10 mouse cellular contexts compared by ENCODE assay signal in genomic region chr9:96956646-96957297, GRCm38 (mm10).
A peak's percentile ranks its signal among the peaks of the same experiment; 100 is the strongest.
DNase-seq lines count a peak whose midpoint lies in the region; ATAC-seq lines count a peak whose summit lies in the region.
"Had no signal": no experiment of that assay in that cellular context is flagged by ENCODE, and none has a peak within 500 bp of the region (broad histone marks: within the 10 kb centered on the region; RNA-seq: fewer than 3 reads in every experiment).

No protein-coding gene starts in this region.

- H3K4me3 ChIP-seq in heart, embryonic 11.5 days (ENCODE audit: low read depth, low read length): no peak overlapping the region
- H3K4me3 ChIP-seq in forebrain, embryonic 16.5 days (replicated peaks; ENCODE audit: low read length): no peak overlapping the region
- H3K4me3 ChIP-seq in midbrain, embryonic 10.5 days: no peak overlapping the region

- 0 out of 2 replicates have a peak overlapping the region, but pooled peaks have one; percentile 1 for H3K4me2 ChIP-seq in heart, embryonic 11.5 days
- no peak overlapping the region for H3K4me2 ChIP-seq in forebrain, embryonic 16.5 days (ENCODE audit: low read length)

- peak overlapping the region; percentile 92 for H3K27ac ChIP-seq in heart, embryonic 11.5 days (ENCODE audit: low read depth, low read length)
- no peak overlapping the region for H3K27ac ChIP-seq in forebrain, embryonic 16.5 days (ENCODE audit: low read length)
- peak overlapping the region; percentile 73 for H3K27ac ChIP-seq in midbrain, embryonic 10.5 days (replicated peaks)
- H3K27ac ChIP-seq: liver, embryonic 14.5 days had no signal

- ATAC-seq in heart, embryonic 11.5 days (replicated peaks; ENCODE audit: insufficient number of reproducible peaks, low FRiP score, low TSS enrichment): no peak
- ATAC-seq in forebrain, embryonic 16.5 days: peak; percentile 55; the same call in 1 of the 2 replicates

- peaks cover 70% of the 10 kb centered on the region for H3K4me1 ChIP-seq in heart, embryonic 11.5 days (ENCODE audit: control insufficient read depth, insufficient read depth, low read length)
- H3K4me1 ChIP-seq in forebrain, embryonic 16.5 days (replicated peaks; ENCODE audit: control insufficient read depth, insufficient read depth, low read length): peaks cover 20% of the 10 kb centered on the region; the same call in 1 of the 2 replicates
- peaks cover 97% of the 10 kb centered on the region for H3K4me1 ChIP-seq in midbrain, embryonic 10.5 days

- H3K36me3 ChIP-seq in heart, embryonic 11.5 days (ENCODE audit: control insufficient read depth, insufficient read depth, low read length): no peaks in the 10 kb centered on the region
- H3K36me3 ChIP-seq in forebrain, embryonic 16.5 days (ENCODE audit: control insufficient read depth, insufficient read depth): no peaks in the 10 kb centered on the region
- H3K36me3 ChIP-seq in midbrain, embryonic 10.5 days: peaks cover 61% of the 10 kb centered on the region

- WGBS in heart, embryonic 11.5 days (ENCODE audit: insufficient replicate concordance): 36% methylated on average over 6 of the region's 6 CpGs
- WGBS in forebrain, embryonic 16.5 days: 20% methylated on average over 6 of the region's 6 CpGs
- 34% methylated on average over 6 of the region's 6 CpGs for WGBS in midbrain, embryonic 10.5 days

- DNase-seq in heart, adult 11 months: no peak
- peak; percentile 57 for DNase-seq in brain, adult 2 months (ENCODE audit: low read depth, low spot score)
- no peak for DNase-seq in midbrain, embryonic 10.5 days (ENCODE audit: low spot score)
- DNase-seq in urinary bladder, postnatal 14 days (ENCODE audit: low spot score): no peak
- DNase-seq in testis, postnatal 10 days (ENCODE audit: low spot score): no peak
- no peak for DNase-seq in frontal cortex, postnatal 25 days (ENCODE audit: low spot score in 2 of 2)
- DNase-seq: B cell, adult 2 months had no signal

- no peaks in the 10 kb centered on the region for H3K9me3 ChIP-seq in heart, embryonic 11.5 days (replicated peaks; ENCODE audit: control insufficient read depth, low read length)
- no peaks in the 10 kb centered on the region for H3K9me3 ChIP-seq in forebrain, embryonic 16.5 days (ENCODE audit: control insufficient read depth, low read length)
- no peaks in the 10 kb centered on the region for H3K9me3 ChIP-seq in midbrain, embryonic 10.5 days (replicated peaks)

- H3K9ac ChIP-seq in heart, embryonic 11.5 days (ENCODE audit: low read depth, low read length): peak overlapping the region; percentile 29; the same call in 1 of the 2 replicates
- no peak overlapping the region for H3K9ac ChIP-seq in forebrain, embryonic 16.5 days (replicated peaks; ENCODE audit: low read depth, low read length)
- H3K9ac ChIP-seq: liver, embryonic 14.5 days had no signal

- H3K27me3 ChIP-seq in heart, embryonic 11.5 days (ENCODE audit: control insufficient read depth, insufficient read depth, low read length): no peaks in the 10 kb centered on the region
- no peaks in the 10 kb centered on the region for H3K27me3 ChIP-seq in forebrain, embryonic 16.5 days (replicated peaks; ENCODE audit: control insufficient read depth, insufficient read depth, low read length)
- no peaks in the 10 kb centered on the region for H3K27me3 ChIP-seq in midbrain, embryonic 10.5 days (ENCODE audit: low read depth, poor library complexity, severe bottlenecking)
